Mouse (Mus musculus) embryonic fibroblast, embryonic 13.5 days (primary cell): ENCODE results near the gene Slc16a3.

Experiments
- CTCF ChIP-seq: IDR thresholded peaks from 2 replicates; pipeline ENCODE4 v1.5.1; 2011; ENCODE audit warnings: mild to moderate bottlenecking, control low read depth, low read length, moderate library complexity, borderline replicate concordance; ENCODE audit not compliant: insufficient read depth
- POLR2A ChIP-seq: IDR thresholded peaks from 2 replicates; pipeline ENCODE4 v1.6.1; 2011; ENCODE audit warnings: low read depth, mild to moderate bottlenecking, control low read depth, low read length, moderate library complexity

DNA sequence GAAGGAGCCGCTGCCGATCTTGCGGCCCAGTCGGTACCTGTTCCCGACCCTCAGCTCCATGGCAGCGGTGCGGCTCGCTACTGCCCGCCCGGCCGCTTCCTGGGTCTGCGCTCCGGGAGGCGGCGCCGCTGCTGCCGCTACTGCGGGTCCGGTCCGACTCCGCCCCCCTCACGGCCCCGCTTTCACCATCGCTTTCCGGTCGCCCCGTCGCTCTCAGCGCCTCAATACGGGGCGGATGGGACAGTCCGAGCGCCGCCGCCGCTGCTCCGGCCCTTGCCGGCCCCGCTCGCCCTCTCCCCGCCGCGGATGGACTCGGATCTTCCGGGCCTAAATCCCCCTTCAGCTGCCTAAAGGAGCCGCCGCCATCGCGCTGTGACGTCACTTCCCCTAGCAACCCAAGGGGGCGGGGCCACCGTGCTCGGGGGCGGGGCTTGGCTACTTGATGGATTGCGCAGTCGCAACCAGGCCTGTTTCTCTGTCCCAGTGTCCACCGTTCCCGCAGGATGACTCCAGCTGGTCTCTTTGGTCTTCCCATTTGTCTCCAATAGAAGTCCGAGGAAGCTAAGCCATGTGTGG, 42.8 kb downstream of the Slc16a3 start, which contains the start of gene Csnk1d:
- TF ChIP-seq CTCF, result no peak
- peak; percentile 88 for TF ChIP-seq POLR2A
